Mouse (Mus musculus): ENCODE results near the gene AW011738.

GRCm38 (mm10) chr4:156235360-156235770 lies 32.3 kb downstream of the AW011738 start:
- no peak for TF ChIP-seq CTCF (IDR thresholded peaks at IDR 0.05; ENCODE audit: control insufficient read depth, insufficient read depth, insufficient replicate concordance, low read depth, low read length)
- TF ChIP-seq POLR2A (IDR thresholded peaks at IDR 0.05; ENCODE audit: control insufficient read depth, low read depth, low read length), result no peak

Data from testis, adult 2 months (tissue).